In genomic region chr3:105051103-105051502, GRCm38 (mm10) we compare ENCODE assay signal across 10 mouse cellular contexts. TPM values are rescaled to one million over a fixed set of nuclear protein-coding genes. Genes with fewer than 3 reads are reported as not detected.
A peak's percentile ranks its signal among the peaks of the same experiment; 100 is the strongest.
DNase-seq lines count a peak whose midpoint lies in the region; ATAC-seq and TF ChIP-seq lines count a peak whose summit lies in the region.
"Had no signal": no experiment of that assay in that cellular context is flagged by ENCODE, and none has a peak within 500 bp of the region (broad histone marks: within the 10 kb centered on the region; RNA-seq: fewer than 3 reads in every experiment).

No protein-coding gene starts in this region.

- DNase-seq in layer of hippocampus, adult 2 months (ENCODE audit: low spot score in 2 of 2) = no peak
- no peak for DNase-seq in layer of hippocampus, postnatal 25 days (ENCODE audit: extremely low spot score in 1 of 2, low spot score in 1 of 2)
- no peak for DNase-seq in left cerebral cortex, postnatal 36 days (ENCODE audit: low spot score in 2 of 2)
- DNase-seq in urinary bladder, postnatal 10 days (ENCODE audit: low spot score) = no peak
- no peak for DNase-seq in left cerebral cortex, adult 8-10 months (ENCODE audit: low spot score in 2 of 2)

- H3K4me1 ChIP-seq in forebrain, embryonic 13.5 days = peaks cover 45% of the 10 kb centered on the region
- H3K4me1 ChIP-seq in intestine, postnatal 0 days (replicated peaks; ENCODE audit: control insufficient read depth, insufficient read depth, low read length) = peaks cover 3% of the 10 kb centered on the region; the same call in 1 of the 2 replicates
- H3K4me1 ChIP-seq in neural tube, embryonic 14.5 days (ENCODE audit: control insufficient read depth, insufficient read depth, low read length) = peaks cover 30% of the 10 kb centered on the region

- no peaks in the 10 kb centered on the region for H3K36me3 ChIP-seq in forebrain, embryonic 13.5 days (ENCODE audit: poor library complexity, severe bottlenecking)
- no peaks in the 10 kb centered on the region for H3K36me3 ChIP-seq in intestine, postnatal 0 days (ENCODE audit: control insufficient read depth, insufficient read depth)
- H3K36me3 ChIP-seq in neural tube, embryonic 14.5 days (ENCODE audit: control insufficient read depth, insufficient read depth, low read length) = no peaks in the 10 kb centered on the region

- intact Hi-C loops in left cerebral cortex, postnatal 36 days (cut with DNase I) = loop anchor here (5.0 kb wide), 2 partner anchors 44 to 189 kb away; partner anchors contain the start of genes Capza1 and St7l

- no peaks in the 10 kb centered on the region for H3K27me3 ChIP-seq in forebrain, embryonic 13.5 days
- no peaks in the 10 kb centered on the region for H3K27me3 ChIP-seq in intestine, postnatal 0 days (replicated peaks; ENCODE audit: control insufficient read depth, insufficient read depth, low read length)
- no peaks in the 10 kb centered on the region for H3K27me3 ChIP-seq in neural tube, embryonic 14.5 days (ENCODE audit: control insufficient read depth, insufficient read depth, low read length)

- H3K27ac ChIP-seq in layer of hippocampus, adult 2 months = peak overlapping the region; percentile 94; the same call in 1 of the 2 replicates
- H3K27ac ChIP-seq in forebrain, embryonic 13.5 days = no peak overlapping the region
- H3K27ac ChIP-seq in intestine, postnatal 0 days (ENCODE audit: low read depth, low read length) = peak overlapping the region; percentile 74
- H3K27ac ChIP-seq in neural tube, embryonic 14.5 days (ENCODE audit: low read depth, low read length) = no peak overlapping the region

- H3K9me3 ChIP-seq in forebrain, embryonic 13.5 days (replicated peaks) = no peaks in the 10 kb centered on the region
- no peaks in the 10 kb centered on the region for H3K9me3 ChIP-seq in intestine, postnatal 0 days (ENCODE audit: control insufficient read depth)
- H3K9me3 ChIP-seq in neural tube, embryonic 14.5 days (ENCODE audit: control insufficient read depth, low read length) = no peaks in the 10 kb centered on the region

- peak overlapping the region; percentile 78 for H3K4me2 ChIP-seq in forebrain, embryonic 13.5 days
- peak overlapping the region; percentile 92 for H3K4me2 ChIP-seq in intestine, postnatal 0 days (replicated peaks; ENCODE audit: low read depth)
- peak overlapping the region; percentile 78 for H3K4me2 ChIP-seq in neural tube, embryonic 14.5 days (ENCODE audit: low read depth, low read length)

- ATAC-seq in forebrain, embryonic 13.5 days = no peak
- no peak for ATAC-seq in intestine, postnatal 0 days
- ATAC-seq in neural tube, embryonic 14.5 days (ENCODE audit: low read depth) = no peak

- 70% methylated on average over 2 of the region's 2 CpGs for whole genome bisulfite sequencing in forebrain, embryonic 13.5 days
- 16% methylated on average over 2 of the region's 2 CpGs for WGBS in intestine, postnatal 0 days
- WGBS in neural tube, embryonic 14.5 days = 57% methylated on average over 2 of the region's 2 CpGs

- H3K9ac ChIP-seq in forebrain, embryonic 13.5 days = peak overlapping the region; percentile 90
- H3K9ac ChIP-seq in intestine, postnatal 0 days (ENCODE audit: low read depth, low read length) = no peak overlapping the region
- peak overlapping the region; percentile 26; the same call in 1 of the 2 replicates for H3K9ac ChIP-seq in neural tube, embryonic 14.5 days (replicated peaks; ENCODE audit: low read depth, low read length)

- H3K4me3 ChIP-seq in layer of hippocampus, adult 2 months = peak overlapping the region; percentile 99
- peak overlapping the region; percentile 89 for H3K4me3 ChIP-seq in forebrain, embryonic 13.5 days
- H3K4me3 ChIP-seq in intestine, postnatal 0 days (ENCODE audit: low read depth, low read length) = peak overlapping the region; percentile 92
- H3K4me3 ChIP-seq in neural tube, embryonic 14.5 days (ENCODE audit: low read depth, low read length) = peak overlapping the region; percentile 81

- no peak for TF ChIP-seq CTCF in layer of hippocampus, adult 2 months (conservative IDR thresholded peaks at IDR 0.05)
- no peak for TF ChIP-seq CTCF in intestine, postnatal 0 days (IDR thresholded peaks at IDR 0.05; ENCODE audit: low read depth)

RNA-seq across cellular contexts. Expression of gene Cttnbp2nl, which starts 1.8 kb away (rescaled TPM):
- 10 to 100 TPM; 21.1 to 25.4 TPM for total RNA-seq in layer of hippocampus, adult 2 months (2021)
- total RNA-seq in layer of hippocampus, postnatal 25 days (2021) = 10 to 100 TPM; 26.4 to 26.6 TPM
- 53.2 and 54.9 TPM in 2 replicates for polyA plus RNA-seq in forebrain, embryonic 13.5 days (2015; fragmentation: Nextera tagmentation; extraction: Ambion mirVana)
- 9.8 and 10.6 TPM in 2 replicates for polyA plus RNA-seq in intestine, postnatal 0 days (2015; fragmentation: Nextera tagmentation; extraction: Ambion mirVana)
- 37.3 and 54.6 TPM in 2 replicates for polyA plus RNA-seq in neural tube, embryonic 14.5 days (2014; fragmentation: Nextera tagmentation; extraction: Ambion mirVana)
- 10 to 100 TPM; 24.3 to 25.4 TPM for total RNA-seq in left cerebral cortex, postnatal 36 days (2021)
- 10 to 100 TPM; 25.6 to 34.7 (median 29.9) TPM for total RNA-seq in left cerebral cortex, adult 8-10 months (2022)

RNA-seq across cellular contexts. Expression of gene 4930564D02Rik, which starts 15.5 kb away (rescaled TPM):
- not detected for total RNA-seq in layer of hippocampus, adult 2 months (2021)
- total RNA-seq in layer of hippocampus, postnatal 25 days (2021) = not detected
- polyA plus RNA-seq in forebrain, embryonic 13.5 days (2015; fragmentation: Nextera tagmentation; extraction: Ambion mirVana) = not detected in 2 replicates
- polyA plus RNA-seq in intestine, postnatal 0 days (2015; fragmentation: Nextera tagmentation; extraction: Ambion mirVana) = not detected in 2 replicates
- polyA plus RNA-seq in neural tube, embryonic 14.5 days (2014; fragmentation: Nextera tagmentation; extraction: Ambion mirVana) = not detected in 2 replicates
- not detected for total RNA-seq in left cerebral cortex, postnatal 36 days (2021)
- total RNA-seq in left cerebral cortex, adult 8-10 months (2022) = not detected
- total RNA-seq: hematopoietic stem cell, adult 5-6 weeks; MEL had no signal

Comparison
In these comparisons a context has a peak if more than half of its experiments do, and no peak if none do; other contexts are left out.
1. H3K27ac ChIP-seq: peak in layer of hippocampus, adult 2 months (single experiment) and intestine, postnatal 0 days (single experiment); none in forebrain, embryonic 13.5 days (single experiment) and neural tube, embryonic 14.5 days (single experiment).
2. Peak in every context shown above with its lines, with median percentiles within 50 percentile points of each other: H3K4me3 ChIP-seq and H3K4me2 ChIP-seq.